Mouse (Mus musculus): ENCODE data around the gene Rgma. TPM values are rescaled to one million over a fixed set of nuclear protein-coding genes. Genes with fewer than 3 reads are reported as not detected.

The Rgma gene
- polyA plus RNA-seq, 2 experiments: 0.05 to 0.06 TPM

GRCm38 (mm10) chr7:73441802-73442201 lies 66.5 kb downstream of the Rgma start:
- 89% methylated on average over 3 of the region's 3 CpGs for WGBS (ENCODE audit: insufficient replicate concordance)
- H3K9me3 ChIP-seq (ENCODE audit: control insufficient read depth, low read length): no peaks in the 10 kb centered on the region
- no peak overlapping the region for H3K9ac ChIP-seq (replicated peaks)
- H3K4me1 ChIP-seq (replicated peaks; ENCODE audit: control insufficient read depth in 2 of 2, insufficient read depth in 2 of 2, low read length in 1 of 2): no peaks in the 10 kb centered on the region
- H3K4me2 ChIP-seq (ENCODE audit: low read depth): no peak overlapping the region
- H3K27me3 ChIP-seq (ENCODE audit: control insufficient read depth, insufficient read depth, low read length): no peaks in the 10 kb centered on the region
- no peak overlapping the region for H3K4me3 ChIP-seq (ENCODE audit: insufficient read depth in 1 of 2, low read depth in 2 of 2, low read length in 2 of 2)
- no peak for ATAC-seq (ENCODE audit: insufficient read depth)
- TF ChIP-seq CTCF (IDR thresholded peaks at IDR 0.05; ENCODE audit: low read depth) (no peak), EP300 (IDR thresholded peaks at IDR 0.05; ENCODE audit: low read depth) (no peak)
- H3K36me3 ChIP-seq (replicated peaks; ENCODE audit: control insufficient read depth, insufficient read depth, low read depth): peaks cover 91% of the 10 kb centered on the region
- DNase-seq (ENCODE audit: low read depth in 3 of 3, low spot score in 3 of 3): no peak
- no peak overlapping the region for H3K27ac ChIP-seq

- H3K9ac ChIP-seq (replicated peaks): no peak overlapping the region
- H3K4me1 ChIP-seq (replicated peaks; ENCODE audit: control insufficient read depth in 2 of 2, insufficient read depth in 2 of 2, low read length in 1 of 2): no peaks in the 10 kb centered on the region
- WGBS (ENCODE audit: insufficient replicate concordance): 87% methylated on average over 4 of the region's 4 CpGs
- TF ChIP-seq EP300 (IDR thresholded peaks at IDR 0.05; ENCODE audit: low read depth) (no peak), CTCF (IDR thresholded peaks at IDR 0.05; ENCODE audit: low read depth) (no peak)
- no peak for DNase-seq (ENCODE audit: low read depth in 3 of 3, low spot score in 3 of 3)
- peaks cover 91% of the 10 kb centered on the region for H3K36me3 ChIP-seq (replicated peaks; ENCODE audit: control insufficient read depth, insufficient read depth, low read depth)
- no peak for ATAC-seq (ENCODE audit: insufficient read depth)
- no peaks in the 10 kb centered on the region for H3K9me3 ChIP-seq (ENCODE audit: control insufficient read depth, low read length)
- H3K4me2 ChIP-seq (ENCODE audit: low read depth): no peak overlapping the region
- H3K4me3 ChIP-seq (ENCODE audit: insufficient read depth in 1 of 2, low read depth in 2 of 2, low read length in 2 of 2): no peak overlapping the region
- H3K27me3 ChIP-seq (ENCODE audit: control insufficient read depth, insufficient read depth, low read length): no peaks in the 10 kb centered on the region
- H3K27ac ChIP-seq: no peak overlapping the region
Measured at GRCm38 (mm10) chr7:73442246-73442645, 66.9 kb downstream of the Rgma start.

DNA sequence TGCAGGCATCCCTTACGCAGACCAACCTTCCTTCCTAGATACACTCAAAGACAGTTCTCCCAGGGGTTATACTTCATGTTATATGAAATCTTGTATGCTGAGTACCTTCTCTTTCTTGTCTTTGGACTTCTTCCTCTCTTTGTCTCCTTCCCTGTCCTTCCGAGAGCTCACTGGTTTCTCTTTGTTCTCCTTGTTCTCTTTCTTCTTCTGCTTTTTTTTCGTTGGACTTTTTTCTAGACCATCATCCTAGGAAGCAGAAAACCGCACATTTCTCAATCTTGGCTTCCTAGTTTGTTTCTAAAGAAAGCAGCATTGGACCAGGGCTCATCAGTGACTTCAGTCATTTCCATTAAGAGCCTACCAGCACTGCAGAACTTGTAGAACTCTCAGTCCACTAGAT lies 76.3 kb downstream of the Rgma start:
- 81% methylated on average over 4 of the region's 4 CpGs for WGBS (ENCODE audit: insufficient replicate concordance)

DNA sequence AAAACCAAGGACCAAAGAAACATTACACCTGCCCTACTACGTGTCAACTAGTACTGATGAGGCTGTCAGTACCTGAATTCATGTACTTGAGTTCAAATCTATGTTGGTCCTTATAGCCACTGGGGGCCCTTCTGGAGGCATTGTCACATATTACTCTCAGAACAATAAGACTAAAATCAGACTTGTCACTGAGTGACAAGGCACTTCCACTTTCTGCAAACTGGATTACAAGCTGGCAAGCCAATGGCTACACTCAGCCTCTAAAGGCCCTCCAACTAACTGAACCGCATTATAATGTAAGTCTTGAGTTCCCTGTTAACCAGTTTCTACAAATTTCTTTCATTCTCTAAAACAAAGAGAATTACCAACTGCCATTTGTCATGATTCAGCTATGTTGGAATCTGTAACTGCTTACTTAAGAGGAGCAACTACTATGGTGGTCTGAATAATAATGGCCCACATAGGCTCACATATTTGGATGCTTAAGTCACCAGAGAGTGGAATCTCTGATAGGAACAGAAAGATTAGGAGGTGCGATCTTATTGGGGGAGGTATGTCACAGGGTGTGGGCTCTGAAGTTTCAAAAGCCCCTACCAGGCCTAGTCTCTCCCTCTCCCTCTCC lies 77.0 kb downstream of the Rgma start:
- DNase-seq (ENCODE audit: low read depth in 3 of 3, low spot score in 3 of 3) (no peak), ATAC-seq (ENCODE audit: insufficient read depth) (no peak)
- Histone ChIP-seq H3K27me3 (ENCODE audit: control insufficient read depth, insufficient read depth, low read length) (no peaks in the 10 kb centered on the region), H3K4me3 (ENCODE audit: insufficient read depth in 1 of 2, low read depth in 2 of 2, low read length in 2 of 2) (no peak overlapping the region), H3K9ac (replicated peaks) (no peak overlapping the region), H3K9me3 (ENCODE audit: control insufficient read depth, low read length) (no peaks in the 10 kb centered on the region), H3K4me2 (ENCODE audit: low read depth) (no peak overlapping the region), H3K4me1 (replicated peaks; ENCODE audit: control insufficient read depth in 2 of 2, insufficient read depth in 2 of 2, low read length in 1 of 2) (no peaks in the 10 kb centered on the region), H3K27ac (no peak overlapping the region), H3K36me3 (replicated peaks; ENCODE audit: control insufficient read depth, insufficient read depth, low read depth) (peaks cover 93% of the 10 kb centered on the region)
- WGBS (ENCODE audit: insufficient replicate concordance): 89% methylated on average over 3 of the region's 3 CpGs
- no peak for TF ChIP-seq EP300 (IDR thresholded peaks at IDR 0.05; ENCODE audit: low read depth)
- no peak for TF ChIP-seq CTCF (IDR thresholded peaks at IDR 0.05; ENCODE audit: low read depth)

More for the DNA sequence above, 76.3 kb downstream of the Rgma start:
- no peak overlapping the region for H3K27ac ChIP-seq
- H3K4me2 ChIP-seq (ENCODE audit: low read depth): no peak overlapping the region
- H3K9ac ChIP-seq (replicated peaks): no peak overlapping the region
- no peaks in the 10 kb centered on the region for H3K27me3 ChIP-seq (ENCODE audit: control insufficient read depth, insufficient read depth, low read length)
- DNase-seq (ENCODE audit: low read depth in 3 of 3, low spot score in 3 of 3) (no peak), ATAC-seq (ENCODE audit: insufficient read depth) (no peak)
- no peak overlapping the region for H3K4me3 ChIP-seq (ENCODE audit: insufficient read depth in 1 of 2, low read depth in 2 of 2, low read length in 2 of 2)
- H3K36me3 ChIP-seq (replicated peaks; ENCODE audit: control insufficient read depth, insufficient read depth, low read depth): peaks cover 93% of the 10 kb centered on the region
- no peaks in the 10 kb centered on the region for H3K9me3 ChIP-seq (ENCODE audit: control insufficient read depth, low read length)
- H3K4me1 ChIP-seq (replicated peaks; ENCODE audit: control insufficient read depth in 2 of 2, insufficient read depth in 2 of 2, low read length in 1 of 2): no peaks in the 10 kb centered on the region
- TF ChIP-seq EP300 (IDR thresholded peaks at IDR 0.05; ENCODE audit: low read depth): no peak
- no peak for TF ChIP-seq CTCF (IDR thresholded peaks at IDR 0.05; ENCODE audit: low read depth)

DNA sequence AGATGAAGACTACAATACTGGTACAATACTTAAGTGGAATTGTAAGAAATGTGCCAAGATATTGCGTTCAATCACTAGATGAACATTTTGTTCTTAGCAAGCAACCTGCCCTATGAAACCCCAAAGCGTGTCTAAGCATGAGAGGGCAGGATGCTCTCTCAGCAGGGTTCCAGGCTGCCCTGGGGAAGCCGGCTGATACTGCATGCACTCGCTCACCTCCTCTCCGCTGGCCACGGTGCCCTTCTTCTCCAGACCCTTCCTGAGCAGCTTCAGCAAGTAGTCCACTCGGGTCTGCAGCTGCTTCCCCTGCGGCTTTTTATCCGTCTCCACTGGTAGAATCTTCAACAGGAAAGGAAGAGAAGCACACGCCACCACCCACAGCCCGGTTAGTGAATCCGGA lies 78.8 kb downstream of the Rgma start:
- H3K4me1 ChIP-seq (replicated peaks; ENCODE audit: control insufficient read depth in 2 of 2, insufficient read depth in 2 of 2, low read length in 1 of 2): no peaks in the 10 kb centered on the region
- DNase-seq (ENCODE audit: low read depth in 3 of 3, low spot score in 3 of 3) (no peak), ATAC-seq (ENCODE audit: insufficient read depth) (no peak)
- no peaks in the 10 kb centered on the region for H3K27me3 ChIP-seq (ENCODE audit: control insufficient read depth, insufficient read depth, low read length)
- H3K27ac ChIP-seq: no peak overlapping the region
- no peak overlapping the region for H3K9ac ChIP-seq (replicated peaks)
- no peaks in the 10 kb centered on the region for H3K9me3 ChIP-seq (ENCODE audit: control insufficient read depth, low read length)
- H3K4me2 ChIP-seq (ENCODE audit: low read depth): no peak overlapping the region
- no peak overlapping the region for H3K4me3 ChIP-seq (ENCODE audit: insufficient read depth in 1 of 2, low read depth in 2 of 2, low read length in 2 of 2)
- peaks cover 92% of the 10 kb centered on the region for H3K36me3 ChIP-seq (replicated peaks; ENCODE audit: control insufficient read depth, insufficient read depth, low read depth)
- TF ChIP-seq CTCF (IDR thresholded peaks at IDR 0.05; ENCODE audit: low read depth) (no peak), EP300 (IDR thresholded peaks at IDR 0.05; ENCODE audit: low read depth) (no peak)
- 93% methylated on average over 12 of the region's 12 CpGs for WGBS (ENCODE audit: insufficient replicate concordance)

Data from liver, embryonic 14.5 days (tissue).